Mouse (Mus musculus) heart, embryonic 12.5 days (tissue): ENCODE measurements around the gene Naaladl1. TPM values are rescaled to one million over a fixed set of nuclear protein-coding genes. Genes with fewer than 3 reads are reported as not detected.
"Not testable (repeated sequence)": the region's sequence is repeated elsewhere in the genome, so short reads cannot be mapped to it uniquely, and the experiment has no call there.

Source experiments
- ATAC-seq: fragments of 200-750 bp; cut with Nextera tagmentation; 2 replicates; pipeline ENCODE4 v1.8.0; 2017; ENCODE audit warnings: moderate TSS enrichment, moderate library complexity; ENCODE audit not compliant: insufficient number of reproducible peaks, low FRiP score
- H3K27ac ChIP-seq: fragments of 300-500 bp; sonication (generic); 2 replicates; pipeline ENCODE4 v1.5.1; 2016; ENCODE audit warnings: mild to moderate bottlenecking, moderate library complexity; ENCODE audit not compliant: poor library complexity, severe bottlenecking
- H3K27me3 ChIP-seq: fragments of 300-500 bp; sonication (generic); replicated peaks from 2 replicates; pipeline ENCODE4 v1.6.1; 2016; ENCODE audit warnings: mild to moderate bottlenecking, moderate library complexity
- H3K36me3 ChIP-seq: fragments of 300-500 bp; sonication (generic); 2 replicates; pipeline ENCODE4 v1.6.1; 2016; ENCODE audit warnings: mild to moderate bottlenecking, moderate library complexity
- H3K4me1 ChIP-seq: fragments of 300-500 bp; sonication (generic); replicated peaks from 2 replicates; pipeline ENCODE4 v1.6.1; 2016; ENCODE audit warnings: mild to moderate bottlenecking
- H3K4me2 ChIP-seq: fragments of 300-500 bp; sonication (generic); 2 replicates; pipeline ENCODE4 v1.6.1; 2016; ENCODE audit warnings: mild to moderate bottlenecking, moderate library complexity
- H3K4me3 ChIP-seq: fragments of 300-500 bp; sonication (generic); 2 replicates; pipeline ENCODE4 v1.5.1; 2016; ENCODE audit warnings: mild to moderate bottlenecking
- H3K9ac ChIP-seq: fragments of 300-500 bp; sonication (generic); 2 replicates; pipeline ENCODE4 v1.6.1; 2016; ENCODE audit warnings: mild to moderate bottlenecking, moderate library complexity
- H3K9me3 ChIP-seq: fragments of 300-500 bp; sonication (generic); replicated peaks from 2 replicates; pipeline ENCODE4 v1.6.1; 2016; ENCODE audit warnings: mild to moderate bottlenecking, moderate library complexity
- WGBS: fragments of 180-500 bp; shearing (Covaris S2); methylation state at CpG from one replicate; pipeline ENCODE4 v1.1.7; 2016; 5-methylcytosine and 5-hydroxymethylcytosine counted together
- polyA plus RNA-seq: library from polyadenylated mRNA; unstranded; fragments of >200 nt; fragmentation: Nextera tagmentation; extraction: Ambion mirVana; gene quantifications from 2 replicates; pipeline ENCODE4 v1.2.1, GENCODE M21; 2016

The Naaladl1 gene
- polyA plus RNA-seq, 1 experiment from 2014 or later, result 0.22 TPM

DNA sequence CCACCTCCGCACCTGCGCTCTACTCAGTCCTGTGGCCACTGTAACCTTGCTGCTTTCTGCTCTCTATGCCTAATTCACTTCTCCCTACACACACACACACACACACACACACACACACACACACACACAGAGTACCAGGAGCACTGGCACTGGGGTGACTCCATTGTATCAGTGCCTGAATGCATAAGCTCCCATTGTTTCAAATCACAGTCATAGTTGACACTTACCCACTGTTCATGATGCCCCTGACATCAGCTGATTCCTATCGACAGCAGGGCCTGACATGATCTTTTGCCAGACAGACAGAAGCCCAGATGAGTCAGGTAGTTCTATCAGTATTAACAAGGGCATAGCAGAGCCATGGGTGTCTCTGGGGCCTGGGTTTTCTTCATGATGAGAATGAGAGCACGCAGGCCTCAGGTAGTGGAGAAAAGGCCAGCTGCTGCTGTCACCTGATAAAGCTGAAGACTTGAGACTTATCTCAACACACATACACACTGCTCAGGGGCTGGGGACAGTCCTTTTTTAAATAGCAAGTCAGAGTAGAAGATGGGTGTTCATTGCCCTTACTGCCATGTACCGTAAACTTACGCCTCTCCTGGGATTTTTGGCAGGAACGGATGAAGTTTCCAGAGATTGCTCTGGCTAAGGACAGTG, 26.7 kb downstream of the Naaladl1 start:
- no peak overlapping the region for H3K4me3 ChIP-seq
- H3K9me3 ChIP-seq, result no peaks in the 10 kb centered on the region
- peaks cover 26% of the 10 kb centered on the region for H3K36me3 ChIP-seq
- H3K4me2 ChIP-seq, result peak overlapping the region; percentile 18
- 75% methylated on average over 7 of the region's 7 CpGs for WGBS
- H3K27ac ChIP-seq, result 0 out of 2 replicates have a peak overlapping the region, but pooled peaks have one; percentile 5
- no peak overlapping the region for H3K9ac ChIP-seq
- ATAC-seq, result peak; percentile 66
- no peaks in the 10 kb centered on the region; the same call in 1 of the 2 replicates for H3K4me1 ChIP-seq
- no peaks in the 10 kb centered on the region for H3K27me3 ChIP-seq

DNA sequence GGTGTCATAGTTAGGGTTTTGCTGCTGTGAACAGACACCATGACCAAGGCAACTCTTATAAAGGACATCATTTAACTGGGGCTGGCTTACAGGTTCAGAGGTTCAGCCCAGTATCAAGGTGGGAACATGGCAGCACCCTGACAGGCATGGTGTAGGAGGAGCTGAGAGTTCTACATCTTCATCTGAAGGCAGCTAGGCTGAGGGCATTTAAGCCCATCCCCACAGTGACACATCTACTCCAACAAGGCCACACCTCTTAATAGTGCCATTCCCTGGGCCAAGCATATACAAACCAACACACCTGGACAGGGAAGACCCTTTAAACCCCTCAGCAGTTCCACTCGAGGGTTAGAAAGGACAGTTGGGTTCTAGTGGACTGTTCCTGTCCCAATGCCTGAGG, 27.6 kb downstream of the Naaladl1 start:
- H3K4me1 ChIP-seq, H3K27ac ChIP-seq, ATAC-seq, H3K4me3 ChIP-seq, H3K9me3 ChIP-seq, H3K27me3 ChIP-seq, H3K9ac ChIP-seq, H3K4me2 ChIP-seq: not testable (repeated sequence)
- peaks cover 33% of the 10 kb centered on the region for H3K36me3 ChIP-seq
- 64% methylated on average over 1 of the region's 1 CpGs for WGBS

DNA sequence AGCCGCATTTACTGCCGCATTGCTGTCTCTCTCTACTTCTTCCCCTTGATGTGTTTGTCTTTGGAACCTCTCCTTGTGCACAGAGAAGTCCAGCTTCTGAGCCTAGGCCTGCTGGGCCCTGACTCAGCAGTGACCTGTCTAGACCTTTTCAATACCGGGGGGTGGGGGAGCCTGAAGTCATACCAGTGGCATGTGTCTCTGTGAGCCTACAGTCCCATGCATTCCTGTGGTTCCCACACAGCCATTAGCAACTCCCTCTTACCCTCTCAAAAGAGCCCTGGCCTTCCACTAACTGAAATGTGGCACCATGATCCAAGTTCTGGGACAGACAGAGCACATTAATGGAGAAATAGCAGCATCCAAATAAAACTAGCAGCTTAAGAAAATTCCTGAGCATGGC, 30.8 kb downstream of the Naaladl1 start:
- Histone ChIP-seq H3K9ac (no peak overlapping the region), H3K4me2 (no peak overlapping the region), H3K36me3 (peaks cover 33% of the 10 kb centered on the region), H3K9me3 (no peaks in the 10 kb centered on the region), H3K27me3 (no peaks in the 10 kb centered on the region), H3K4me3 (no peak overlapping the region), H3K27ac (no peak overlapping the region), H3K4me1 (peaks cover 10% of the 10 kb centered on the region; the same call in 1 of the 2 replicates)
- no peak for ATAC-seq
- WGBS, result 80% methylated on average over 3 of the region's 3 CpGs

DNA sequence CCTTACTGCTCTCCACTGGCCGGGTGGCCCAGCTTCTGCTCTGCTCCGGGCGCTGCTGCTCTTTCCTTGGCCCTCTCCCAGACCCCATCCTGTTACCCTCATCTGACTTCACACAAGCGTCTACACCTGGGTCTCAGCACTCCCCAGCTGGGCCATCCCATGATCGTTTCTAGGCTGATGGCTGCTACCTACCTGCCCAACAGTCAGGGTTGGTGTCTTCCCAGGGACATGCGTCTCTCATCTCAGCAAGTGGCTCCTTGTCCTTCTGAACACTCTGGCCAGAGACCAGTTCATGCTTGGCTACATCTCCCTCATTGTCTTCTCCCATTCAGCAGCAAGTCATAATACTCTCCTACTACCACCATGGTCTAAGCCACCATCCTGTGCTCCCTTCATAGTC, 34.1 kb downstream of the Naaladl1 start:
- H3K4me1 ChIP-seq, result peaks cover 12% of the 10 kb centered on the region; the same call in 1 of the 2 replicates
- no peak overlapping the region for H3K27ac ChIP-seq
- 92% methylated on average over 6 of the region's 6 CpGs for WGBS
- H3K4me3 ChIP-seq, result peak overlapping the region; percentile 74
- peaks cover 5% of the 10 kb centered on the region; the same call in 1 of the 2 replicates for H3K9me3 ChIP-seq
- peaks cover 27% of the 10 kb centered on the region for H3K36me3 ChIP-seq
- H3K4me2 ChIP-seq, result peak overlapping the region; percentile 80
- H3K9ac ChIP-seq, result peak overlapping the region; percentile 4; the same call in 1 of the 2 replicates
- no peaks in the 10 kb centered on the region for H3K27me3 ChIP-seq
- no peak for ATAC-seq

DNA sequence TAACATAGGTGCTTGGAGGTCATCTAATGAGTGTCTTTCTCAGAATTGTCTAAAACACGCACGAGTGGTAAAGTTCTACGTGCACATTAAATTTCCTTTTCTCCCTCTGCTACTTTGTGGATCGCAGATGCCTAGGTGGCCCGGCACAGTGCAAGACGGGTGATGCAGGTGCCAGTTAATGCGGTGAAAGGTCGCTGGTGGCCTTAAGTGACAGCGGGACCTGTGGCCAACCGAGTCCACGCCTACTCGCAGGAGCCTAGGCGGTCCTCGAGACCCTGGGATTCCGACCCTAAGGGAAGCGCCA, 34.7 kb downstream of the Naaladl1 start:
- H3K9ac ChIP-seq, result peak overlapping the region; percentile 80
- H3K4me3 ChIP-seq, result peak overlapping the region; percentile 74
- H3K27ac ChIP-seq, result peak overlapping the region; percentile 91
- H3K4me2 ChIP-seq, result peak overlapping the region; percentile 80
- peaks cover 5% of the 10 kb centered on the region; the same call in 1 of the 2 replicates for H3K9me3 ChIP-seq
- ATAC-seq, result no peak
- no peaks in the 10 kb centered on the region for H3K27me3 ChIP-seq
- peaks cover 12% of the 10 kb centered on the region; the same call in 1 of the 2 replicates for H3K4me1 ChIP-seq
- 7% methylated on average over 16 of the region's 16 CpGs for WGBS
- peaks cover 21% of the 10 kb centered on the region for H3K36me3 ChIP-seq

DNA sequence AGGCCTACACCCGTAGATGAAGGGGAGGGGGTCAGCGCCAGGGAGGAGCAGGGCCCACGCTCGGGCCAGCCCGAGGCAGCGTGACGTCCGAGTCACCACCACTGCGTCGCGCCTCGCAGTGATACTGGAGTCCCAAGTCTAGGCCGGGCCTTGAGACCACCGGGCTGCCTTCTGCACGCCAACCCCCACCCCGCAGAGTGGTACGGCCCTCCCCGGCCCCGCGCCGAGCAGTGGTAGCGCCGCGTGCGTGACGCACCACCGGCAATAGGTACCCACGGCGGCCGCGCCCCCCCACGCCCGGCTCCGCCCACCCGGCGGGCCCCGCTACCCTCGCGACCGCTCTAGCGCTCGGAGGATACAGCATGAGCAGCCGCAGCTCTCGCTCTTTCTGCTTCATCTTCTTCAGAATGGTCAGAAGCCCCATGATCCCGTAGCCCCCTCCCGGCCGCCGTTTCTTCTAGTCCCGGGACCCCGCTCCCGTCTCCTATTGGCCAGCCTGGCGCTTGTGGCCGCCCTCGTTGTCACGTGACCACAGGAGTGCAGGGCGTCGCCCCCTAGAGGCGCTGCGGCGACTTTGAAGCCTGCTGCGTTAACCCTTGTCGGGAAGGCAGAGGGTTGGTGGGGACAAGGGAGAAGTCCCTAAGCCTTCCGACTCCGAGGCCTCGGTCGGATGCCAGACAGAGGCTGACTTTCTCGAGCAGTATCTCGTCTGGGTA, 35.3 kb downstream of the Naaladl1 start, which contains the start of gene Batf2:
Batf2 (plus strand) TSS at position 306 of the 716 bp plus-strand sequence.
- peak within 1 kb of the TSS; percentile 80 for H3K9ac ChIP-seq
- H3K27ac ChIP-seq, result peak within 1 kb of the TSS; percentile 91
- H3K4me1 ChIP-seq, result peaks cover 12% of the 10 kb centered on the region; the same call in 1 of the 2 replicates
- peak within 1 kb of the TSS; percentile 80 for H3K4me2 ChIP-seq
- WGBS, result under 1% methylated on average over 68 of the region's 68 CpGs
- H3K4me3 ChIP-seq, result peak within 1 kb of the TSS; percentile 74
- no peaks in the 10 kb centered on the region for H3K27me3 ChIP-seq
- ATAC-seq, result peak; percentile 95
- peaks cover 16% of the 10 kb centered on the region for H3K36me3 ChIP-seq
- H3K9me3 ChIP-seq, result peaks cover 5% of the 10 kb centered on the region; the same call in 1 of the 2 replicates

DNA sequence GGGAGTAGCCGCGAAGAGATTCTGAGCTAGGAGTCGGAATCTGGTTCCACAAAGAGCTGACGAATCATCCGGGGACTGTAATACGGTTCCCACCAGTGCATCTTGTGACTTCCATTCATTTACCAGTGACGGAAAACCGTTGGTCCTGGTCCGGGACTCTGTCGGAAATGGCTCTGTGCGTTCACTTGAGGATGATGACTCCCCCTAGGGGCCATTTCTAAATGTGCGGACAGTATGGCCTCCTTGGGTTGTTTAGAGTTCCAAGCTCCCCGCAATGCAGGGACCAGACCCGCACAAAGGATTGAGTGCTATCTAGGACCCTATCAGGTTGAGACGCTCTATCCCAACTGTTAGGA, 35.8 kb downstream of the Naaladl1 start, which contains the start of gene Arl2:
Arl2 (minus strand) TSS at position 155 of the 356 bp plus-strand sequence.
- H3K4me3 ChIP-seq, result peak within 1 kb of the TSS; percentile 74
- peak within 1 kb of the TSS; percentile 80 for H3K4me2 ChIP-seq
- under 1% methylated on average over 15 of the region's 15 CpGs for WGBS
- H3K4me1 ChIP-seq, result peaks cover 12% of the 10 kb centered on the region; the same call in 1 of the 2 replicates
- peak within 1 kb of the TSS; percentile 91 for H3K27ac ChIP-seq
- H3K27me3 ChIP-seq, result no peaks in the 10 kb centered on the region
- peak within 1 kb of the TSS; percentile 80 for H3K9ac ChIP-seq
- peaks cover 11% of the 10 kb centered on the region for H3K36me3 ChIP-seq
- peak; percentile 77 for ATAC-seq
- H3K9me3 ChIP-seq, result peaks cover 5% of the 10 kb centered on the region; the same call in 1 of the 2 replicates

DNA sequence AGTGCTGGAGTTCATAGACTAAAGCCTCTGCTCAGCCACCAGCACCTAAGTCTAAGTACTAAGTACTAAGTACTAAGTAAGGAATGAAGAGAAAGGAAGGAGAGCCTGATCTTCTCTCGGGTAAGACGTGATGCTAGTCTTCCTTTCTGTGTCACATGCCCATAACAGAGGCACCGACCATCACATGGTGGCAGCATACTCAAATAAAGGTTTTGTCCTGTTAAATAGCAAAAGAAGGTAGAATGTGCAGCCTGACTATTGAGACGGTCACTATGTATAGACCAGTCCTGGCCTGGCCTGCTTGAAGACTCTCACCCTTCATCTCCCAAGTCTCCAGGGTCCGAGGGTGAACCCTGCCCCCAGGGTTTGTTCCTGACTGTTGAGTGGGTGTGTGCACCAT, 39.3 kb downstream of the Naaladl1 start:
- H3K9ac ChIP-seq, result no peak overlapping the region
- H3K9me3 ChIP-seq, result peaks cover 5% of the 10 kb centered on the region; the same call in 1 of the 2 replicates
- 59% methylated on average over 5 of the region's 5 CpGs for WGBS
- peaks cover 7% of the 10 kb centered on the region; the same call in 1 of the 2 replicates for H3K4me1 ChIP-seq
- H3K27ac ChIP-seq, result no peak overlapping the region
- no peaks in the 10 kb centered on the region for H3K27me3 ChIP-seq
- no peak for ATAC-seq
- no peak overlapping the region for H3K4me2 ChIP-seq
- no peaks in the 10 kb centered on the region for H3K36me3 ChIP-seq
- H3K4me3 ChIP-seq, result no peak overlapping the region

DNA sequence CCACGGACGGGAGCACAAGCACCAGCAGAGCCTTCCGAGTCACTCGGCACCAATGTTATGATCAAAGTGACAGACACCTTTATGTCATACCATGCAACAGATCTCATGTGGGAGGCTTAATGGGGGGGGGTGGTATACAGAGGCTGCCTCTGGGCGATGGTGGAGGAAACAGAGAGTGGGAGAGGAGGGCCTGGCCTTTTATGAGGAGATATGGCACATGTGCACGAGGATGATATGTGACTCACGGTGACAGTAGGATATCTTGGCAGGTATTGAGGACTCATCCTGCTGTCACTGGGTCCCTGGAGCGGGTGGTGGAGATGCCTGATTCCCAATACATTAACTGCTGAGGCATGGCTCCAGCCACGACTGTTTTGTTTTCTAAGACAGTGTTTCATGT, 49.6 kb downstream of the Naaladl1 start:
- WGBS, result 74% methylated on average over 9 of the region's 9 CpGs
- ATAC-seq, result no peak
- Histone ChIP-seq H3K27ac (no peak overlapping the region), H3K4me2 (no peak overlapping the region), H3K9me3 (no peaks in the 10 kb centered on the region), H3K36me3 (no peaks in the 10 kb centered on the region), H3K27me3 (peaks cover 3% of the 10 kb centered on the region; the same call in 1 of the 2 replicates), H3K4me3 (no peak overlapping the region), H3K4me1 (no peaks in the 10 kb centered on the region), H3K9ac (no peak overlapping the region)

DNA sequence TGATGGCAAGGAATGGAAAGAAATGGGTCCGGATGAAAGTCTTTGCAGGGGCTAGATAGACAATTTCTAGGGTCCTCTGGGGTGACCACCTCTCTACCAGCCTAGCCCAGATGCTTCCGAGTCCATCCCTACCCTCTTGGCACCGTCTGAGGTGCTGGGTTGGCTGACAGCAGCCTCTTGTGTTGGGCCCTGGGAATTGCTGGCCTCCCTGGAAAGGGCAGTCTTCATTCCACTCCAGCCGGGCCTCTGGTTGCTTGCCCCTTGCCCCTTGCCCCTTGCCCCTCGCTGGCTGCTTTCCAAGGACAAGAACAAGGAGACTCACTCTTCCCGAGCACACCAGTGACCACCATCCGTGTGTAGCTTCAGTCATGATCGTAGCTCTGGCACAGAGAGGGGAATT, 50.8 kb downstream of the Naaladl1 start:
- 62% methylated on average over 8 of the region's 8 CpGs for WGBS
- H3K36me3 ChIP-seq, result no peaks in the 10 kb centered on the region
- H3K9me3 ChIP-seq, result no peaks in the 10 kb centered on the region
- no peaks in the 10 kb centered on the region for H3K4me1 ChIP-seq
- no peak overlapping the region for H3K9ac ChIP-seq
- H3K27me3 ChIP-seq, result peaks cover 3% of the 10 kb centered on the region; the same call in 1 of the 2 replicates
- H3K4me3 ChIP-seq, result no peak overlapping the region
- no peak for ATAC-seq
- H3K4me2 ChIP-seq, result no peak overlapping the region
- H3K27ac ChIP-seq, result no peak overlapping the region

DNA sequence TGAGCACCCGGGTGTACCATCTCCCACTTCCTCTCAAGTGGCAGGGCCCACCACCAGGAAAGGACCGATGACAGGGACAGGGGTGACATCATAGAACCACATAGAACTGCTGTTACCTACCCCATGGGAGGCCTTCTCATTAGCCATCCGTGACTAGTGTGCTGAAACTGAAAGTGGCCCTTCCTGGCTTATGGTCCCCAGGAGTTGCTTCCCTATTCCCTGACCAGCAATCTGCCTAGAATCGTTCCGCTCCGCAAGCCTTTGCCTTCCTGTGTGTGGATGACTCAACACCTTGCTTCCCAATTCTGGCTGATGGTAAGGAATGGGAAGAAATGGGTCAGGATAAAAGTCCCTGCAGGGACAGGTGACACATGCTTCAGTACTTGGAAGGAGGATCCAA, 51.6 kb downstream of the Naaladl1 start:
- H3K9ac ChIP-seq, result no peak overlapping the region
- no peak overlapping the region for H3K4me2 ChIP-seq
- H3K36me3 ChIP-seq, result no peaks in the 10 kb centered on the region
- 75% methylated on average over 6 of the region's 6 CpGs for WGBS
- H3K9me3 ChIP-seq, result no peaks in the 10 kb centered on the region
- H3K4me1 ChIP-seq, result no peaks in the 10 kb centered on the region
- H3K4me3 ChIP-seq, result no peak overlapping the region
- no peak for ATAC-seq
- H3K27ac ChIP-seq, result no peak overlapping the region
- peaks cover 3% of the 10 kb centered on the region; the same call in 1 of the 2 replicates for H3K27me3 ChIP-seq
